Mouse (Mus musculus): ENCODE results near the gene Lrrc74a.

Gene Lrrc74a

DNA sequence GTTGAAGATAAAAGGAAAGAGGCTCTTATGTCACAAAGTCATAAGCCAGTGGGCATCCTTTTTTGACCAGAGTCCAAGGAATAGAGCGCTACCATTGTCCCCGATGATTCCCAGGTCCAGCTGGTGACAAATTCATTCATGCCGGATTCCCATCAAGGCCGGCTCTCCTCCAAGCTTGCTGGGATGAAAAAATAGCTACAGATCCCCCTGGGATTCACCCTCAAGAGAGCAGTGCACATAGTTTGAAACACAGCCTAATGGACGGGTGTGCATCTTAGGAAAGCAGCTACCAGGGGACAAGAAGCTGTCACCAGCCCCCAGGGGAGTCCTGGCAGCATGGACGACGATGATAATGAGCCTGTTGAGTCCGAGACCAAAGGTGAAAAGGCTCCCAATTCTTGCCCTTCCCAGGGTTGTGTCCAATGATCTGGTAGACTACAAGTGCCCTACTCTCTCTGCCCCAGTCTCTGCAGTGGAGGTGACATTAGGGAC lies at the start of gene Lrrc74a:
Lrrc74a (plus strand) TSS at position 51 of the 492 bp plus-strand sequence.
- no peak for DNase-seq (ENCODE audit: low read depth, low spot score)

DNA sequence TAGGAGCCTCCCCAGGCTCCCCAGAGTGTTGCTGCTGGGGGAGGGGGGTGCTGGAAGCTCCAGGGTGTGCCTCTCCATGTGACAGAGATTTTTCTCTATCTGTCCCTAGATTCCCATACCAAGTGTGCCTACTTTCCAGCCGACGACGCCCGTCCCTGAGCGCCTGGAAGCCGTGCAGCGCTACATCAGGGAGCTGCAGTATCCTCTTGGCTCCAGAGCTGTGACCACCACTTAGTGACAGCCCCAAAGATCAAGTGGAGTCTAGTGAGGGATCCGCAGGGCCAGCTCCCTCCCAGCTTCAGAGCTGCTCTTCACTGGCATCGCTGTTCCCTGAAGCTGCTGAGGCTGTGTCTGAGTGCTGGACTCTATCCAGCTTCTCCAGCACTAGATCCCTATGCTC lies 48.9 kb upstream of the Lrrc74a start:
- DNase-seq (ENCODE audit: low read depth, low spot score): no peak

GRCm38 (mm10) chr12:86686551-86687330 lies 47.4 kb upstream of the Lrrc74a start:
- no peak for DNase-seq (ENCODE audit: low read depth, low spot score)

GRCm38 (mm10) chr12:86687445-86687955 lies 46.7 kb upstream of the Lrrc74a start:
- no peak for DNase-seq (ENCODE audit: low read depth, low spot score)

- no peak for DNase-seq (ENCODE audit: low read depth, low spot score)
Observed at GRCm38 (mm10) chr12:86687971-86688573, 46.1 kb upstream of the Lrrc74a start.

DNA sequence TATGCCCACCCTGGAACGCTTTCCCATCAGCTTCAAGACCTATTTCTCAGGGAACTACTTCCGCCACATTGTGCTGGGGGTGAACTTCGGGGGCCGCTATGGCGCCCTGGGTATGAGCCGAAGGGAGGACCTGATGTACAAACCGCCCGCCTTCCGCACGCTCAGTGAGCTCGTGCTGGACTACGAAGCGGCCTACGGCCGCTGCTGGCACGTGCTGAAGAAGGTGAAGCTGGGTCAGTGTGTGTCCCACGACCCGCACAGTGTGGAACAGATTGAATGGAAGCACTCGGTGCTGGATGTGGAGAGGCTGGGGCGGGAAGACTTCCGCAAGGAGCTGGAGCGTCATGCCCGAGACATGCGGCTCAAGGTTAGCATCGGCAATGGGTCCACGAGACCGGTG lies 45.3 kb upstream of the Lrrc74a start:
- no peak for DNase-seq (ENCODE audit: low read depth, low spot score)

GRCm38 (mm10) chr12:86690700-86691485 lies 43.3 kb upstream of the Lrrc74a start:
- DNase-seq (ENCODE audit: low read depth, low spot score): no peak

DNA sequence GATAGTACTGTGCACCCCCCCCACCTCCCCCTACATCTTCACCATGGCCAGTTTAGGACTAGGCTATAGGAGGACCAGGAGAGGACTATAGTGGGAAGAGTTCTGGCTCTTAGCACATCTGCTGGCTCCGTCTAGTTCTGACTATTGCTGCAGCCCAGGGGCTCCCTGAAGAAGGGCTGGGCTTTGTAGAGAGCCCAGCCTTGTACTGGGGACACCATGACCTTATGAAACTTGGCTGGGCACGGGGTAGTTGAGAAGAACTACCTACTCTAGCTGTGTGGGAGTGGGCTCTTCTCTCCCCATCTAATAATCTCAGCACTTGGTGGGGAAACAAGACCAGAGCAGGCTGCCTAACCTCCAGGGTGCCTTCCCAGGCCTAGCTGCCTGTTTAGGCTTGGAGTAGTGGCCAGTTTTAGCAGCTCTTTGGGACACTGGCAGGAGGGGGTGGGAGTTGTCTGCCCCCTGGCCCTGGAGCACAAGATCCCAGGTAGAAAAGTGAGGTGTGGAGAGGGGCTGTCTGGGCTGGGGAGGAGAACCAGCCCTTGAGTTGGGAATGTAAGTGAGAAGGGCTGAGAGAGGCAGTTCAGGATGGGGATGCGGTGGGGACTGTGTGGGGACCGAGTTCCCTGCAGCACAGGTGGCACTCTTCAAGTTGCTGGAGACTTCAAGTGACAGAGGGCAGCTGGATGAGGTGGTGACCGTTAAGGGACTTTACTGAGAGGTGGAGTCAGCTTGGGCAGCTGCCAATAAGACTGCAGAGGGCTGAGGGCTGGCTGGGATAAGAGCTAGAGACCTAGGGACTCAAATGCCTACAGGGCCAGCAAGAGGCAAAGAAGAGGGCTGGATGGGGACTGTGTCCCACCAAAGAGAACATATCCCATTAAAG lies 41.5 kb upstream of the Lrrc74a start:
- DNase-seq (ENCODE audit: low read depth, low spot score): no peak

DNA sequence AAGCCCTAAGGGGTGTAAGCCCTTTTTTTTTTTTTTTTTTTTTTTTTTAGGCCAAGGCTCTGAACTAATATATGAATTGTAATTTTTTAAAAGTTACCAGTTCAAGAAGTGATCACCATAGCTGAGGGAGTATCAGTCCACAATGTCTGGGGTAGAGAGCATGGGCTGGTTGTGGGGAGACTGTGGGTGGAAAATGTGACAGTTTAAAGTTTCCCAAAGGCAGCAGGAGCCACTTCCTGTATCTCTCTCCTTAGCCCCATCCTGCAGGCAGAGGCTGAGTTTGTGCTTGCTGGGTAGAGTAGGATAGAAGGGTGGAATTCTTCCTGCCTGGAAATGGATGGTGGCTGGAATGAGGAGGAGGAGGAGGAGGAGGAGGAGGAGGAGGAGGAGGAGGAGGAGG lies 40.8 kb upstream of the Lrrc74a start:
- DNase-seq (ENCODE audit: low read depth, low spot score): no peak

- DNase-seq (ENCODE audit: low read depth, low spot score): no peak
Observed at GRCm38 (mm10) chr12:86694441-86694840, 39.7 kb upstream of the Lrrc74a start.

DNA sequence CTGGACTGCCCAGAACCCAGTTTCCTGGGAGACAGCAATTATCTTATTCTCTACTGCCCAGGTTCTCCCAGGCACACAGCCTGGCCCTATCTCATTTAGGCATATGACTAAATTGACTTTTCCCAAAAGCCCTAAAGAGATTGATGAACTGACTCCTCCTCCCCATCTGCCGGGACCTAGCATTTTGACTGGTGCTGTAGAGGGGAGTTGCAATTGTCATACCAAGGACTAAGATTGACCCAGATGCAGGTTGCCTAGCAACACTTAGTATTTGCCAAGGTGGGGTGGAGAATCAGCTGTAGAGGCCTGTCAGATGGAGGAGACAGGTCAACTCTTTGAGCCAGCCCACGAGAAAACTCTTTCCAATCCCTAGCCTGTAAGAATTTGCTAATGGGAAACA lies 36.2 kb upstream of the Lrrc74a start:
- peak; percentile 24 for DNase-seq (ENCODE audit: low read depth, low spot score)

DNA sequence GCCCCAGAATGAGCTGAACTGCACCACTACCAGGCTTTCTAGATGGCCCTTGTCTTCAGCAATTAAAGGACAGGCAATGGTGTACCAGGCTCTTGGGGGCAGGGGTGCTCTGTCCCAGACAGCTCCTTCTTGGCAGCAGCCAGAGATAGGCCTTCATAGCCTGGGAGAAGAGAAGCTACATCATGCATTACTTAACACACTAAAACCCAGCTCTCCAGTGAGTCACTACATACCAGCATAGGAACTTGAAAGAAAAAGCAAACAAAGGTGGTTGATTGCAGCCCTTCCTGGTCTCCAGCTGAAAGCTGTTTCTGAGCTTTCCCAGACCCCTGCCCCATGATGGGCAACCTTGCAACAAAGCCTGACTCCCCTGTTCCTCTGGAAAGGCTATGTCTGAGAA lies 35.6 kb upstream of the Lrrc74a start:
- DNase-seq (ENCODE audit: low read depth, low spot score): no peak

GRCm38 (mm10) chr12:86699965-86700926 lies 33.9 kb upstream of the Lrrc74a start:
- DNase-seq (ENCODE audit: low read depth, low spot score): peak; percentile 45

GRCm38 (mm10) chr12:86700927-86701310 lies 33.2 kb upstream of the Lrrc74a start:
- DNase-seq (ENCODE audit: low read depth, low spot score): no peak

- no peak for DNase-seq (ENCODE audit: low read depth, low spot score)
Observed at GRCm38 (mm10) chr12:86701491-86701890, 32.7 kb upstream of the Lrrc74a start.

DNA sequence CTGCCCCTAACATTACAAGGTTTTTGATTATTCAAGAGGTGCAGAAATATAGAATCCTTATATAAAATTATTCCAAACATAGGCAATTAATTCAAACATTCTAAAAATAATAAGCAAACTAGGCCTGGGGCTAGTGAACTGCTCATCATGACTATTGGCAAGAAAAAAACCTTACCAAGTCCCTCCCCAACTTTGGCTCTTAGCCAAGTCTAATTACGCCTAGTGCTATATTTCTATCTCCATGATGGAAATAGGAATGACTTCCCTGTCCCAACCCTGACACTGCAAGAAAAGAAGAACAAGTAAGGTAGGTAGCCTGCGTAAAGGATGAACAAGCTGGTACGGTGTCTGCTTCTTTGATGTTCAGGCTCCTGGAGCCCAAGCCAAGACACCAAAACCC lies 31.5 kb upstream of the Lrrc74a start:
- no peak for DNase-seq (ENCODE audit: low read depth, low spot score)

DNA sequence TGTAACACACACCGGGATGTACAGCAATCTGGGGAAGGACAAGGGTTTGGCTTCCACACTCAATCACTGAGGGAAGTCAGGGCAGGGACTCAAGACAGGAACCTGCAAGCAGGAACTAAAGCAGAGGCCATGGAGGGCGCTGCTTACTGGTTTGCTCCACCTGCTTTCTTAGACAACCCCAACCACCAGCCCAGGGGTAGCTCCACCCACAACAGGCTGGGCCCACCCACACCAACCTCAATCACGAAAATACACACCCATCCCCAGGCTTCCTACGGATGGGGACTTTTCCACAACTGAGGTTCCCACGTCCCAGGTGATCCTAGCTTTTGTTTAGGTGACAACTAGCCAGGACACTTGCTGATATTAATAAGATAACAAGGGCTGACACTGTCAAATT lies 28.3 kb upstream of the Lrrc74a start:
- DNase-seq (ENCODE audit: low read depth, low spot score): no peak

DNA sequence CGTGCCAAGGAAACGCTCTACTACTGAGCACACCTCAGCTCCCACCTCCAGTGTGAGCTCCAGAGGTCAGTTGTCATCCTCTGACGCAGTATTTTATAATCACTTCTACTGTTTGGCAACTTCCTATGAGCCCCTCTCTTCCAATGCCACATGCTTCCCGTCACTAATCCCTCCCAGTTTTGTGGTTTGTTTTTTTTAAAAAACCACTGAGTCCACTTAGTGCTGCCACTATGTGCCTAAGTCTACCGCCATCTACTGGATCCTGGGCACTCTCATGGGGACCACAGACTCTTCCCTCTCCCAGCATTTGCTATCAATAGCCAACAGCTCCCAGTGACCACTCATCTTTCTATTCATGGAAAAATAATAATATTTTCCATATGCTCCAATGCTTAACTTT lies 20.1 kb upstream of the Lrrc74a start:
- DNase-seq (ENCODE audit: low read depth, low spot score): no peak

DNA sequence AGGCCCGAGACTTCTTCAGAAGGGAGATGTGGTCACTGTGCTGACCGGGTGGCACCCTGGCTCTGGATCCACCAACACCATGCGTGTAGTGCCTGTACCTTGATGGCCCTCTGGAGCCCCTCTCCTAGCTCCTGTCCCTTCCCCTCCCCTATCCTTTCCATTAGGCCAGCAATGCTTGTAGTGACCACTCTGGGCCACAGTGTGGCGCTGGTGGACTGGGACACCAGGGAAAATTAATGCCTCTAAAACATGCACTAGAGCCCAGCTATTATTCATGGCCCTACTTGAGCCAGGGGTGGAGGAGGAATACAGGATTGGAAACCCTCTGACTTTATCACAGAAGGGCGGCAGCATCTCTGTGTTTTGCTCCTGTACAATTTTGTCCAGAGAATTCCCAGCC lies 18.8 kb upstream of the Lrrc74a start:
- DNase-seq (ENCODE audit: low read depth, low spot score): peak; percentile 67

DNA sequence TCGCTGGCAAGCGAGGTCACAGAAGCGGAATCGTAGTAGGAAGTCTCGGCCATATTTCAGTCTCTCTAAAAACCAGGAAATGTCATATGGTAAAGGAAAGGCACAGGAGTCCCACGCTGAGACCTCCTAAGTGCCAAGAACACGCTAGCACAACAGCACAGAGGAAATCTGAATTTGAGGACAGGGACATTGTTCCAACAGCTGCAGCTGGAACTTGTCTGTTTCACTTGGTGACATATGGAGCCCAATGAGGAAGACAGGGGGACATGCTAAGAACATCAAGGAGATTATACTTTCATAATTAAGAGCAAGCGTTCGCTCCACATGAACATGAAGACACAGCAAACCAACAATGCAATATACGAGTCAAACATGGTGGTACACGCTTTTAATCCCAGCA lies 17.2 kb upstream of the Lrrc74a start:
- DNase-seq (ENCODE audit: low read depth, low spot score): no peak
